Mouse (Mus musculus) stomach, postnatal 0 days (tissue): ENCODE measurements at regions not wholly inside any gene's neighbourhood (a gene's known extent, or its start where the extent isn't known, plus 50 kb on each side); places are given as distances from the start of the nearest gene placed in this dataset.

Experiments used
- ATAC-seq: fragments of 200-750 bp; cut with Nextera tagmentation; 2 replicates; pipeline ENCODE4 v1.8.0; 2017; ENCODE audit not compliant: low FRiP score, low TSS enrichment
- DNase-seq: peaks from one replicate; pipeline ENCODE4 v3.0.0-alpha.2; 2016; ENCODE audit warnings: low spot score
- H3K27ac ChIP-seq: fragments of 300-500 bp; sonication (generic); replicated peaks from 2 replicates; pipeline ENCODE4 v1.5.1; 2014; ENCODE audit warnings: mild to moderate bottlenecking, control low read depth
- H3K27me3 ChIP-seq: fragments of 300-500 bp; sonication (generic); 2 replicates; pipeline ENCODE4 v1.6.1; 2014; ENCODE audit warnings: low read length; ENCODE audit not compliant: control insufficient read depth, insufficient read depth
- H3K36me3 ChIP-seq: fragments of 300-500 bp; sonication (generic); 2 replicates; pipeline ENCODE4 v1.6.1; 2014; ENCODE audit warnings: low read length, mixed read lengths; ENCODE audit not compliant: control insufficient read depth, insufficient read depth
- H3K4me1 ChIP-seq: fragments of 300-500 bp; sonication (generic); replicated peaks from 2 replicates; pipeline ENCODE4 v1.6.1; 2014; ENCODE audit warnings: antibody characterized with exemption; ENCODE audit not compliant: control insufficient read depth, insufficient read depth
- H3K4me2 ChIP-seq: fragments of 300-500 bp; sonication (generic); replicated peaks from 2 replicates; pipeline ENCODE4 v1.6.1; 2014; ENCODE audit warnings: low read depth, mild to moderate bottlenecking, control low read depth, moderate library complexity
- H3K4me3 ChIP-seq: fragments of 300-500 bp; sonication (generic); 2 replicates; pipeline ENCODE4 v1.5.1; 2014; ENCODE audit warnings: low read depth, low read length, control low read depth
- H3K9ac ChIP-seq: fragments of 300-500 bp; sonication (generic); 2 replicates; pipeline ENCODE4 v1.6.1; 2014; ENCODE audit warnings: mild to moderate bottlenecking, low read length, control low read depth, mixed read lengths
- H3K9me3 ChIP-seq: fragments of 300-500 bp; sonication (generic); 2 replicates; pipeline ENCODE4 v1.6.1; 2016; ENCODE audit warnings: low read length; ENCODE audit not compliant: control insufficient read depth
- CTCF ChIP-seq: IDR thresholded peaks from 2 replicates; pipeline ENCODE4 v1.5.1; 2016; ENCODE audit warnings: antibody characterized with exemption, low read depth, mild to moderate bottlenecking, moderate library complexity
- EP300 ChIP-seq: optimal IDR thresholded peaks from 2 replicates; pipeline ENCODE3; 2016; ENCODE audit warnings: antibody characterized with exemption
- WGBS: fragments of 180-500 bp; shearing (Covaris S2); extraction: QIAGEN DNeasy Blood & Tissue Kit; methylation state at CpG from one replicate; pipeline ENCODE4 v1.1.7; 2014; 5-methylcytosine and 5-hydroxymethylcytosine counted together

GRCm38 (mm10) chr9:118354911-118355310 is 123.1 kb upstream of the Eomes start:
- H3K27me3 ChIP-seq: no peaks in the 10 kb centered on the region
- H3K9me3 ChIP-seq: no peaks in the 10 kb centered on the region
- TF ChIP-seq CTCF (no peak), EP300 (no peak)
- no peak overlapping the region for H3K4me2 ChIP-seq
- H3K4me1 ChIP-seq: no peaks in the 10 kb centered on the region
- H3K4me3 ChIP-seq: no peak overlapping the region
- no peaks in the 10 kb centered on the region for H3K36me3 ChIP-seq
- no peak overlapping the region for H3K9ac ChIP-seq
- 85% methylated on average over 10 of the region's 10 CpGs for WGBS
- H3K27ac ChIP-seq: no peak overlapping the region
- no peak for ATAC-seq
- DNase-seq: no peak

GRCm38 (mm10) chr9:118357406-118357805 is 120.6 kb upstream of the Eomes start:
- no peaks in the 10 kb centered on the region for H3K36me3 ChIP-seq
- H3K27me3 ChIP-seq: no peaks in the 10 kb centered on the region
- 86% methylated on average over 8 of the region's 8 CpGs for WGBS
- no peak for ATAC-seq
- TF ChIP-seq EP300 (no peak), CTCF (no peak)
- no peak overlapping the region for H3K4me2 ChIP-seq
- H3K4me3 ChIP-seq: no peak overlapping the region
- H3K9ac ChIP-seq: no peak overlapping the region
- DNase-seq: no peak
- no peaks in the 10 kb centered on the region for H3K4me1 ChIP-seq
- H3K27ac ChIP-seq: no peak overlapping the region
- H3K9me3 ChIP-seq: no peaks in the 10 kb centered on the region

GRCm38 (mm10) chr9:118363929-118364328 is 114.1 kb upstream of the Eomes start:
- DNase-seq (no peak), ATAC-seq (no peak)
- Histone ChIP-seq H3K9me3 (no peaks in the 10 kb centered on the region), H3K4me3 (no peak overlapping the region), H3K4me2 (no peak overlapping the region), H3K36me3 (no peaks in the 10 kb centered on the region), H3K27me3 (no peaks in the 10 kb centered on the region), H3K4me1 (no peaks in the 10 kb centered on the region), H3K9ac (no peak overlapping the region), H3K27ac (no peak overlapping the region)
- TF ChIP-seq CTCF (no peak), EP300 (no peak)
- WGBS: 70% methylated on average over 2 of the region's 2 CpGs

- Histone ChIP-seq H3K9ac (no peak overlapping the region), H3K4me2 (no peak overlapping the region), H3K36me3 (no peaks in the 10 kb centered on the region), H3K4me3 (no peak overlapping the region), H3K27me3 (no peaks in the 10 kb centered on the region), H3K9me3 (no peaks in the 10 kb centered on the region), H3K4me1 (no peaks in the 10 kb centered on the region), H3K27ac (no peak overlapping the region)
- TF ChIP-seq EP300 (no peak), CTCF (no peak)
- ATAC-seq (no peak), DNase-seq (no peak)
- WGBS: 78% methylated on average over 9 of the region's 9 CpGs
Observed at GRCm38 (mm10) chr9:118365431-118365830, 112.6 kb upstream of the Eomes start.

GRCm38 (mm10) chr9:118367314-118367713 is 110.7 kb upstream of the Eomes start:
- Histone ChIP-seq H3K27me3 (no peaks in the 10 kb centered on the region), H3K4me3 (no peak overlapping the region), H3K4me1 (no peaks in the 10 kb centered on the region), H3K9me3 (no peaks in the 10 kb centered on the region), H3K4me2 (no peak overlapping the region), H3K27ac (no peak overlapping the region), H3K36me3 (no peaks in the 10 kb centered on the region), H3K9ac (no peak overlapping the region)
- DNase-seq (no peak), ATAC-seq (no peak)
- WGBS: 55% methylated on average over 4 of the region's 4 CpGs
- no peak for TF ChIP-seq EP300
- TF ChIP-seq CTCF: no peak

GRCm38 (mm10) chr9:118370581-118370980 is 107.4 kb upstream of the Eomes start:
- TF ChIP-seq CTCF: no peak
- TF ChIP-seq EP300: no peak
- no peaks in the 10 kb centered on the region for H3K4me1 ChIP-seq
- no peaks in the 10 kb centered on the region for H3K36me3 ChIP-seq
- no peaks in the 10 kb centered on the region for H3K27me3 ChIP-seq
- 68% methylated on average over 6 of the region's 6 CpGs for WGBS
- H3K9ac ChIP-seq: no peak overlapping the region
- no peak for ATAC-seq
- H3K4me2 ChIP-seq: no peak overlapping the region
- no peak for DNase-seq
- no peaks in the 10 kb centered on the region for H3K9me3 ChIP-seq
- no peak overlapping the region for H3K27ac ChIP-seq
- H3K4me3 ChIP-seq: no peak overlapping the region
